In genomic region chr2:136588811-136589210, GRCm38 (mm10) we compare ENCODE assay signal across 14 mouse cellular contexts.
A peak's percentile ranks its signal among the peaks of the same experiment; 100 is the strongest.
DNase-seq lines count a peak whose midpoint lies in the region.
"Had no signal": no experiment of that assay in that cellular context is flagged by ENCODE, and none has a peak within 500 bp of the region (broad histone marks: within the 10 kb centered on the region; RNA-seq: fewer than 3 reads in every experiment).

No protein-coding gene starts in this region.

- peak; percentile 32 for DNase-seq in adrenal gland, adult 8-10 months
- DNase-seq in adrenal gland, adult 18-20 months (ENCODE audit: low spot score in 2 of 2), result no peak
- peak; percentile 56 for DNase-seq in cerebellum, adult 9-10 months
- no peak for DNase-seq in cerebellum, postnatal 14 days
- DNase-seq in MN1 (ENCODE audit: low spot score), result peak; percentile 13
- DNase-seq in brain, adult 2 months (ENCODE audit: low read depth, low spot score), result peak; percentile 60
- DNase-seq: cerebellum, postnatal 36 days; embryo, embryonic 11 days; gastrocnemius, postnatal 25 days; heart, adult 18-20 months; heart, postnatal 14 days; heart, postnatal 4 days; kidney, adult 18-20 months; kidney, adult 9 months had no signal

Comparison
In these comparisons a context has a peak if more than half of its experiments do, and no peak if none do; other contexts are left out.
1. DNase-seq: peak in adrenal gland, adult 8-10 months (single experiment), cerebellum, adult 9-10 months (single experiment), MN1 (single experiment) and brain, adult 2 months (single experiment); none in adrenal gland, adult 18-20 months (0 of 2) and cerebellum, postnatal 14 days (0 of 2).